Mouse (Mus musculus): ENCODE results near the gene Hao1.

Hao1 gene

DNA sequence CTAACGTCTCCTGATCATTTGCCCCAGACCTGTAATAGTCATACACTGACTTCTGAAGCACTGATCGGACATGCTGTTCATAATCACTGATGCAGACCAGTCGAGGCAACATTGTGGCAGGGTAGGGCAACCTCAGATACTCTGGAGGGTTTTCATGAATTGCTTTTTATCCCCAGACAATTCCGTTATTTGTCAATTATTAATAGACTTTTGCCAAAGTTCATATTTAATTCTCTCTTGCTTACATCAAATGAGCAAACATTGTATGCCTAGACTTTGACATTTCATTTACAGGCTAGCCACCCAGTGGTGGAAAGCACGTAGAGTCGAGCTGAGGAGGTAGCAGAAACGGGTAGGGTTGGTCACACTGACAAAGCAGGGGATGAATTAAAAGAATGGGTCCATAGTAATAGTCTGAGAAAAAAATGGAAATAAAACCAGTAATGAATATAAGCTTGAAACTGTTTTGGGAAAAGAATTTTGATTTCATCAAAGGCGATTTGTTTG is at the start of gene Hao1:
TSS of gene Hao1 (minus strand) at position 148 of the 507 bp plus-strand sequence.
- ATAC-seq (ENCODE audit: insufficient number of reproducible peaks, low FRiP score, low TSS enrichment) = no peak

DNA sequence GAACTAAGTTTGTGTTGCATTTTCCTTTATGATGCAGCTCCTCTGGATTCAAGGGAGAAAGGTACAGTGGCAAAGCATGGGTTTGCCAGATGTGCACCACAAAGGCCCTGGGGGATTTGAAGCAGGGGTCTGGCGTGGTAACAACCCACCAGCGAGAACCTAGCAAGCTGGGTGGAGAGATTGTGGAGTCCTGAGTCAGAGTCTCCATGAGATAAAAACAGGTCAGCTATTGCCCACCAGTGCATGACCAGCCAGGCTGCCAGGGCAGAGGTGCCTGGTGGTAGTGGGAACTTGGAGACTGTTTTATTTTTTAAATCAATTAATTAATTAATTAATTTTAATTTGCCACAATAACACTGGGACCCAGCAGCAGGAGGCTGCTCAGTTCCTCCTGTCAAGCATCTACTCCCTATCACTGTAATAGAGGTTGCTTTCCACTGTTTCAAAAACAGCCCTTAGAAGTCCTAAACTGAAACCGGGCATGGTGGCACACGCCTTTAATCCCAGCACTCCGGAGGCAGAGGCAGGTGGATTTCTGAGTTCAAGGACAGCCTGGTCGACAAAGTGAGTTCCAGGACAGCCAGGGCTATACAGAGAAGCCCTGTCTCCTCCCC is 37.0 kb upstream of the Hao1 start:
- no peak for ATAC-seq (ENCODE audit: insufficient number of reproducible peaks, low FRiP score, low TSS enrichment)

DNA sequence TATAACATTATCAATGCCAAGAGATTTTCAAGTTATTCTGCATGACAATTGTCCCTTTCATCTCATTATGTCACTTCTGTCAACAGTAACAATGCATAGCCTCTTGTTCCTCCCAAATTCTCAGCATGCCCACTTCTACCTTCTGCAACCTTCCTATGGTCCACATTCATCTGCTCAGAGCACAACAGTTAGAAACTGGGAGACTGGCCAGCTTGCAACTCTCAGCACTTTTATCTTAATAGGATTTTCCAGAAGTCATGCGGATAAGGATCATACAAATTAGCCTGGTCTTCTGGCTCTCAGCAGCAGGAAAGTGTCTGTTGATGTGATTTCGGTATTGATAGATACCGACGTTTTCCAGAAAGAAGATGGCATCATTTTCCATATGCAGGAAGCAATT is 31.1 kb upstream of the Hao1 start:
- no peak for ATAC-seq (ENCODE audit: insufficient number of reproducible peaks, low FRiP score, low TSS enrichment)

DNA sequence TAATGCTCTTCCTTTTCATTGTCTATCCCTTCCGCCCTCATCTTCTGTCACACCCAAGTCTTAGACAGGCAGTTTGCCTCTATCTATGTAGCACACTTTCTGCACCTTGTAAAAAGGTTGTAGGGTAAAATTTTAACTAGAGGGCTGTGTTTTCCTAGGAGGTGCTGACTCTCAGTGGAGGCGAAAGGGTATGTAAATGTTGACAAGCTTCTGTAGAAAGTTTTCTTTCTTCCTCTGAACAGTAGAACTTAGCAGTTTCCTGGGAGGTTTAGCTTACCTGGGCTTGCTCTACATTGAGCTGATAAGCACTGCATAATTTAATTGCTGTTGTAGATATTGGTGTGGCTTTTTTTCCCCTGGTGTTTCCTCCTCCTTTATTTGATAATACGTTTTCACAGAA is 5.3 kb upstream of the Hao1 start:
- no peak for ATAC-seq (ENCODE audit: insufficient number of reproducible peaks, low FRiP score, low TSS enrichment)

DNA sequence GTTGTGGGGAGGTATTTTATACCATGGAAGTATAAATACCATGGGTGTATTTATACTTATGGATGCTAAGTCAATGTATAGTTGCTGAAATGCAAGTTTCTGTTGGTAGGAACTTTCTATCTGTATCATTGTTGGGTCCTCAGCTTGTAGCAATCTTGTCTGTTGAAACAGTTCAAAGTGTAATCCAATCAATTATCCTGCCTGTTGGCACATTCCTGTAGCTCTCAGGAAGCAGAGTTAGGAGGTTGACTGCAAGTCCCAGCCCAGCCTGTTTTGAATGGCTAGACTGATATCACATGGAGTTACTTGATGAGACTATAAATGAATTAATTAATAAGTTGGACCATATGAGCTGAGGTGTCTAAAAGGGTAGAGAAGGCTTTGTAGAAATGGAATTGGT is 1.8 kb downstream of the Hao1 start:
- no peak for ATAC-seq (ENCODE audit: insufficient number of reproducible peaks, low FRiP score, low TSS enrichment)

DNA sequence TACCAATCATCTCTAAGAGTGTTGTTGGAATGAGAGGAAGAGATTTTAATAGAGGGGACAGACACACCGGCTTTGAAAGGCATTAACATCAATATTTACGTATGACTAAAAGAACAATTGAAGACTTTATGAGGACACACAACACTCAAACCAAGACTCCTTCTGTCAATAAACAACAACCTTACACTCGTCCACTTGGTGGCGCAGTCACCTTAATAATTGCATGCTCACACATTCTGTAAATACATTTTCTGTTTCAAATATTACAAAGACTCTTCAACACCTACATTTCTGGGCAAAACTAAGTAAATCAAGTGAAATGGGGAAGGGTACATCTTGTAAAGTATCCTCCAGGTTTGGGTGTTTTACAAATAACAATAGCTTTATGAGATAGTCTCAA is 4.4 kb downstream of the Hao1 start:
- no peak for ATAC-seq (ENCODE audit: insufficient number of reproducible peaks, low FRiP score, low TSS enrichment)

DNA sequence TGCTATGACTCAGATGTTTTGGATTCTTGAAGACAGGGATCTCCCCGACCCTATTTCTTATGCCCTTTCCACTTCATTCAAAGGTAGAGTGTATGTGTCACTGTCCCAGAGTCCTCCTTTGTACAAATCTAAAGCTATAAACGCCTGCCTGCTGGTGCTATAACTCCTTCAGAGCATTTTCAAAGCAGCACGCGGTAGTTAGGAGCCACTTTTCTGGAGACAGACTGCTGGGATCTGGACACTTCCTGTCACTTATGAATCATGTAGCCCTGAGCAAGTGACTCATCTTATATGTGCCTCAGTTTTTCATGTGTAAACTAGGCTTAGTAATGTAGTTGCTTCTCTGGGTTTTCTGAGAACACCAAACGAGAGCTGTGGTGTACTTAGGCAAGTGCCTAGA is 9.1 kb downstream of the Hao1 start:
- no peak for ATAC-seq (ENCODE audit: insufficient number of reproducible peaks, low FRiP score, low TSS enrichment)

DNA sequence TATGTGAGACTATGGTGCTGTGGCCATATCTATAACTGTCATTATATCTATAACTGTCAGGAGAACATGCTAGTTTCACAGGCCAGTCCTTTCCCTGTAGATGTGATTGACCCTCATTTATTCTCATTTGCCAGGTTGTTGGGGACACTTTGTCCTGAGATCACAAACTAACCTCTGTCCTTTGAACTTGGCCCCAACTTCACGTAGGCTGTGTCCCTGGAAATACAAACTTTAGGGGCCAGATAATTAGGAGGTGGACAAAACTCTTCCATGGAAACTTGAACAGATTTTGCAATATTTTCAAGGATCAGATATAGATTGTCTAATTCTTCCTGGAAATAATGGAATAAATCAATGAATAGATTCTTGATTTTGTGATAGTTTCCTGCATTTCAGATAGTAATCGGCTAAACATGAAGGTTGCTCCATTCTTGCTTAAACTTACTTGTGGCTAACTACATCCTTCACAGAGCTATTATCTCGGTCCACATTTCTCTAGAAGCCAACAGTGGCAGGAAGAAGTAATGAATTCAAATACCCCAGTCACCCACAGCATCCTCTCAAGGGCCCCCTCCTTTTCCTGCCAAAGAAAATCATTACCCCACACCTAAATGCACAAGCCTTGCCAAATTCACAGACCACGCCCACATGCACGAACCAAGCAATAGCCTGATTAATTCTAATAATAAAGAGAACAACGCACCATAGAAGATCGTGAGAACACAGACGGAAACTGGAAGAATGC is 9.7 kb downstream of the Hao1 start:
- ATAC-seq (ENCODE audit: insufficient number of reproducible peaks, low FRiP score, low TSS enrichment) = no peak

DNA sequence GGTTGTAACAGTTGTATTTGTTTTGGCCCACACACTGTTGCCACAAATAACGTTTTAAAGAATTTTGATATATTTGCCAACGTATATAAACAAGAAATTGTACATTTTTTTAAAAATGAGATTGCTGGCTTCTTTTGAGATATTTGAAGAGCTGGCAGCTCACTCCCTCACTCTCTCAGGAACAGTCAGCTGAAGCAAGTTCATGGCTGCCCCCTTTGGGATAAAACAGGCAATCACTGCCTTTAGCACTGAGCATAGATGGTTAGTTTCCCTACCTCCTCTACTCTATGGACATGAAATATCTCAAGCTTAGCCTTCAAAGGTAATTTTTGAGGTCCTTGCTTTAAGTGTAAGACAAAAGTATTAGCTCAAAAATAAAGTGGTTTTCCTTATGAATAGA is 10.7 kb downstream of the Hao1 start:
- no peak for ATAC-seq (ENCODE audit: insufficient number of reproducible peaks, low FRiP score, low TSS enrichment)

DNA sequence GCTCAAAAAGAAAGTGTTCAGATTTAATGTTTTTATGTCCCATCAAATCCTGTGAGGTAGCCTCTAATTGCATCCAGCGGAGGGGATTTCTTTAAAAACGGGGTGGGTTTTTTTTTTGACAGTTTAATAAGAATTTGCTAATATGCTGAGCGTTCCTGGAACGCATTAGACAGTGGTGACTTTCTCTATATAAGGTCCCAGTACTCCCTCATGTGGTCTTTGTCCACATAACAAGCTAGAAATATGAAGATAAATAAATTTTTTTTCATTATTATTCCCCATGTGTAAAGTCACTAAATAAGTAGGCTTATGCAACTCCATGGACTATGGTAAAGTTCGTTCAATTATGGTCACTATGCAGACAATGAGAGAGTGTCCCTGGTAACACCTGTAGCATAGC is 13.1 kb downstream of the Hao1 start:
- ATAC-seq (ENCODE audit: insufficient number of reproducible peaks, low FRiP score, low TSS enrichment) = no peak

DNA sequence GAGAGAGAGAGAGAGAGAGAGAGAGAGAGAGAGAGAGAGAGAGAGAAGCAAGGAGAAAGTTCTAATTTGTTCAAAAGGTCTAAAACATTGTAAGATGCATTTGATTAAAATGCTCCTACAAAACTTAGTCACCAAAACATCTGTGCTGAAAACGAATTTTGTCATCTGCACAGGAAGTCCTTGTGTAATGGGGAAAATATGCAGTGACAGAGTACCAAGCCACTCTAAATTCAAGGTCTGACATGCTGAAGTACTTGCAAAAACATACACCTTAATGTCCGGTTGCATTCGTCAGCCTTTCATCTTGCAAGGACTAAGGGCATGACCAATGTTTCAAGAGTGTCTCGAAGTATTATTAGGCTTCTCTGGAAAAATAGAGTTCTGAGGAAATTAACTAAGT is 15.7 kb downstream of the Hao1 start:
- no peak for ATAC-seq (ENCODE audit: insufficient number of reproducible peaks, low FRiP score, low TSS enrichment)

DNA sequence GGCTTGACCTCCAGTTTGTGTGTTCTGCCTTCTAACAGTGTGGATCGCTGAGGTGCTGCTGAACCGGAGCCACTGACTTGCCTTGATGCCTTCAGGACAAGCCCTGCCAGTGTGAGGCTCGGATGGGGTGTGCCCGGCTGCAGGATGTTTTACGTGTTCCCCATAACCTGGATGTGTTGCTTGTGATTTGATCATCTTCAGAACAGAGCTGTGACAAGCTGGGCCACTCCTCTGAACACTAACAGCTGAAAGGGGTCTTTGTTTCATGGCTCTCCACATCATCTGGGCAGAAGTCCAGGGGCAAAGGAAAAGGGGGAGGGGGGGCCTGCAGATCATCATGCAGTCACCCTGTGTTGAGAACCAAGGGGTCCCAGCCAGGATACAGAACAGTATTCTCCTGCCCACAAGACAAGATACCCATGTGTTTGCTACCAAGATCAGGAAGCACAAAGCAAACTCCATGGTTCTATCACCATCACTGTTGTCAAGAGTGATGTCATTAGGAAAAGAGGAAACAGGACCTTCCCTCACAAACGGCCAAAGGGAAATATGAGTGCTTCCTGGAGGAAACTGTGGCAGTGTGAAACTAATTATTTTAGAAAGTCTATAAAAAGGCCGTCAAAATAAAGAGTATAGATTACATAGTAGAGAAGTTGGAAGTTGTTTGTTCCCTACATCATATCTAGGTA is 25.9 kb downstream of the Hao1 start:
- no peak for ATAC-seq (ENCODE audit: insufficient number of reproducible peaks, low FRiP score, low TSS enrichment)

DNA sequence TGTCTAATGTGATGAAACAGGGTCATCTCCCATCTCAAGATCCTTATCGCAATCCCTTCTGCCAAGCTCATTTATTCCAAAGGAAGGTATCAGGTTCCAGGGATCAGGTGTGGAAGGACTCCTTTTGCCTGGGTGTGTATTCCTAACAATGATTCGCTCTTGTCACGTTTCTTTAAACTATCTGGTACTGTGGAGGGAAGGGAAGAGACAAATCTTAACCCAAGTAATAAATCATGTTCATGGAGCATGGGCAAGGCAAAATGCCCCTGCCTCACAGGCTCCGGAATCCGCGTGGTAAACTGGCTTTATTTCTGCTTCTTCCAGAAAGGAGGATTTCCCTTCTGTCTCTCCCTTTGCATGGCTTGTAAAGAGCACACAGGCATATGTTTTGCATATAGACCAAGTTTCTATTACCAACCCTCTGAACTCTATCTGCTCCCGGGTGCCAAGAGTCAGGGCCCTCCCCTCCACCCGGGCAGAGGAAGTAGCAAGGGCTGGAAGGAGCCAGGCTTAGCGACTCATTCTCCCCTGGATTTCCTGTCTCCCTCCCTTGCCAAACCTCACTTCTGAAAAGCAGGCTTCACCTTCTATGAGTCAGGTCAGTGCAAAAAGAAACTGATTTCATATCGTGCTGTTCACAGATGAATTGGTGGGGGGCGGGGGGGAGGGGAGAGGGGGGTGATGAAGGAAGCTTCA is 26.6 kb downstream of the Hao1 start:
- no peak for ATAC-seq (ENCODE audit: insufficient number of reproducible peaks, low FRiP score, low TSS enrichment)

DNA sequence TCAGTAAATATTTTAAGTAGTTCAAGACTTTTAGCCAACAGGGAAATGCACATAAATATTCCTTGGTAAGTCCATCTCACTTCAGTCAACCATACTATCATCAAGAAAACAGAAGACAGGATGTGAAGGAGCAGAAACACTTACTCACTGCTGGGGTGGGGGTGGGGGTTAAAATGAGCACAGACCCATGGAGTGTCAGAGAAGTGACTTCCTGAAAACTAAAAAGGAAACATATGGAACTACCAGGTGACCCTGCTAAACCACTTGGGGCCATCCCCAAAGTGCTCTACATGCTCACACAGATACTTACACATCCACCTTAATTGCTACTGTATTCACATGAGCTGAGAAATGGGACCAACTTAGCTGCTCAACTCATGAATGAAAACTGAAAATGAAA is 36.1 kb downstream of the Hao1 start:
- ATAC-seq (ENCODE audit: insufficient number of reproducible peaks, low FRiP score, low TSS enrichment) = no peak

DNA sequence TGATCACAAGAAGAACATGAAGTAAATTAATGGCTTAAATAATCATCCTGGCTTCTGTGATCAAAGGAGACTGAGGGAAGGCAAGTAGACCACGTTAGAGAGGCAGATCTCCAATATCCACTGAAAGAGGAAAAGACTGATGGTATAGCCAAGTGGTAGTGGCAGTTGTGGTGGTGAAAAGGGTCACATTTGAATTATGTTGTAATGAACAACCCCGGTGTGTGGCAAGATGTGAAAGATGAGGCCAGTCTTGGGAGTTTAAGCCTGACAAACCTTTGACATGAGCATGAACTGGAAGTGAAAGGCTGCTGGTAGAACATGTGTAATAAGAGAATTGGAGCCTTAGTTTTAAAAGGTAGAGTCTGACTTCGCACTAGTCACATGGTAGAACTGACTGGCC is 54.4 kb downstream of the Hao1 start:
- no peak for ATAC-seq (ENCODE audit: insufficient number of reproducible peaks, low FRiP score, low TSS enrichment)

DNA sequence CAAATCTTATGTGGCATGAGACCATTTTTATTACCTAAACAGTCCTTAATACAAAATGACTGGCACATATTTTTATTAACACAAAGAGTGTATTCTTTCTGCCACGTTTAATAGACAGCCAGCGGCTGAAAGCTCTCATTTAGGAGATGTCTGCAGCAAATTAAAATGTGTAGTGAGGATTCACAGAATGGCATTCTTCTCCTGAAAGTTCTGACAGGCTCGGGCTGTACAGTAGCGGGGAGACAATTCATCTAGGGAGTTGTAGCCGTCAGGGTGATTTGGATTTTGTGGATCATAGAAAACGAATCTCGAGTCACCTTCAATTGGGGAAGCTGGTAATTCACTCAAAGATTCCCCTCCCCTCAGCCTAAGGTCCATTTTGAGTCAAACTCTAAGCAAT is 55.7 kb downstream of the Hao1 start:
- ATAC-seq (ENCODE audit: insufficient number of reproducible peaks, low FRiP score, low TSS enrichment) = no peak

DNA sequence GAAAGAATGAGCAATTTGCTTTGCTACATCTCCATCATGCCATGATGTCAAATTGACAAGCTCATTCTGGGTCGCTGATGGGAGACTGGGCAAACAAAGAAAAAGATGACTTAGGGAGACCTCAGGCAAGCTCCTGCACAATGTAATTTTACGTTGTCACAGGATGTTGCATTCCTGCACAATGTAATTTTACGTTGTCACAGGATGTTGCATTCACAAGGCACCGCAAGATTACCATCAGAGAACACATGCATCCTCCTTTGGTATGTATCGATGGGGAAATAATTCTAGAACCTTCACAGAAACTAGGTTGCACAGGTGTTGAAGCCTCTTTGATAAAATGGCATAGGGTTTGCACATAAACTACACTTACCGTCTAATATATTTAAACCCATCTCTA is 65.5 kb downstream of the Hao1 start:
- no peak for ATAC-seq (ENCODE audit: insufficient number of reproducible peaks, low FRiP score, low TSS enrichment)

DNA sequence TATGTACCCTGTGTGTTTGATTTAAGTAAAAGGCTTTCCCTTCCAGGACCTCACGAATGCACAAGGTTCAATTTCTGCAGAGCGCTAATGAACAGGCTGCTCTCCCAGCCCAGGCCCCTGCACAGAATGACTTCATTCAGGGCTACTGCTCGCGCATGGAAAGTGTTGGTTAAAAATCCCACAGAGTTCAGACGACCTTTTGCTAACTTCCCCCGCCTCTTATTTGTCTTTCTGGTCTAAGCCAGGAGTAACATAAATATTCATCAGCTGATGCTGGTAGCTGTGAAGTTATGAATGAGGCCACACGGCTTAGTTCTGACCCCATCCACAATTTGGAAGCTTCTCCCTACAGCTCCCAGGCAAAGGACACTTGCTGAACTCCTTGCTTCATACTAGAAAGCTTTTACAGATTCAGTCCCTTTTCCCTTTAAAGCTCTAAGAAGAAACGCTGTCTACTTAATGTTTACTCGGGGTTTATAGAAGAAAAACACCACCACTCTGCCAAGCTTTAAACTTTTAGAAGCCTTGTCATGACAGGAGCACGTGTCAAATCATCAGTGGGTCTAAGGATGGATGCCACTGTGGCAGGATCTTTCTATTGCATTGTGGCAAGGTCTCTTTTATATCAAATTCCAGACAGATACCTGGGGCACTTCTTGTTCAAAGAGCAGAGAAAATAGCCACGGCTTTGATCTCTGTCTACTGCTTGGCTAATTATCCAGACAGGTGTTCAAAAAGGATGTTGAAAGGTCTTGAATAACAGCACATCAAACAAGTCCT is 67.9 kb downstream of the Hao1 start:
- ATAC-seq (ENCODE audit: insufficient number of reproducible peaks, low FRiP score, low TSS enrichment) = no peak

DNA sequence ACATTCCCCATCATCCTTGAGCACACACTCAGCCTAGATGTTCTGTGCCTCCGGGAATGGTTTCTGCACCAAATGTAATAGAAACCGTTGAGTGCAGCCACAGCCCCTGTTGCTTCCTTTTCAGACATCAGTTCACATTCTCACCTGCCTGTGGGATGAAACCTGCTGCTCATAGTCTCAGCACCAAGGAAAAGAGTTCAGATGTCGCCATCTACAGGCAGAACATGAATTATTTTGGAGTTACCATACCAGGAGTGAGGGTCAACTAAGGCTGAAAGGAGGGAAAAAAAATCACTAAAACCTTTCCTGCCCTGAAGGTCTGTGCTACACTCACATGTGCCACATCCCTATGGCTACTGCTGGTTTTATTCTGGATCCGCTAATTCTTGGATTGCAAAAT is 71.5 kb downstream of the Hao1 start:
- no peak for ATAC-seq (ENCODE audit: insufficient number of reproducible peaks, low FRiP score, low TSS enrichment)

DNA sequence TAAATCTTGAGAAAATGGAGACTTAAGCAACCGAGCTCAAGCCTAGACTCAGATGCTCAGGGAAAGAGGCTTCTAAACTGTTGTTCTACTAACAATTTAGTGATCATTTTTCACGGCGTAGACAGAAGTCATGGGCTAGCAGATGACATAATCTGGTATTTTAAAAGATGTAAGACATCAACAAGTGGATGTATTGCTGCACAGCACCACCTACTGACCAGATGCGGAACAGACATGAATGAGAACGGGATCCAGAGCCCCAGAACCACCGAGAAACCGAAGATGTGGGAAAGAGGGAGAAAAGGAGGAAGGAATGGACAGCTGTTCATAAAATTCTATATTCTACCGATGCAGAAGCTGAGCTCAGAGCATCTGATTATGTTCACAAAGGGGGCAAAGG is 72.4 kb downstream of the Hao1 start:
- ATAC-seq (ENCODE audit: insufficient number of reproducible peaks, low FRiP score, low TSS enrichment) = no peak
